Mouse (Mus musculus): ENCODE measurements around the gene Zfp536. TPM values are rescaled to one million over a fixed set of nuclear protein-coding genes. Genes with fewer than 3 reads are reported as not detected.

Zfp536 gene
- polyA plus RNA-seq, 1 experiment from 2014 or later = 45.7 TPM

DNA sequence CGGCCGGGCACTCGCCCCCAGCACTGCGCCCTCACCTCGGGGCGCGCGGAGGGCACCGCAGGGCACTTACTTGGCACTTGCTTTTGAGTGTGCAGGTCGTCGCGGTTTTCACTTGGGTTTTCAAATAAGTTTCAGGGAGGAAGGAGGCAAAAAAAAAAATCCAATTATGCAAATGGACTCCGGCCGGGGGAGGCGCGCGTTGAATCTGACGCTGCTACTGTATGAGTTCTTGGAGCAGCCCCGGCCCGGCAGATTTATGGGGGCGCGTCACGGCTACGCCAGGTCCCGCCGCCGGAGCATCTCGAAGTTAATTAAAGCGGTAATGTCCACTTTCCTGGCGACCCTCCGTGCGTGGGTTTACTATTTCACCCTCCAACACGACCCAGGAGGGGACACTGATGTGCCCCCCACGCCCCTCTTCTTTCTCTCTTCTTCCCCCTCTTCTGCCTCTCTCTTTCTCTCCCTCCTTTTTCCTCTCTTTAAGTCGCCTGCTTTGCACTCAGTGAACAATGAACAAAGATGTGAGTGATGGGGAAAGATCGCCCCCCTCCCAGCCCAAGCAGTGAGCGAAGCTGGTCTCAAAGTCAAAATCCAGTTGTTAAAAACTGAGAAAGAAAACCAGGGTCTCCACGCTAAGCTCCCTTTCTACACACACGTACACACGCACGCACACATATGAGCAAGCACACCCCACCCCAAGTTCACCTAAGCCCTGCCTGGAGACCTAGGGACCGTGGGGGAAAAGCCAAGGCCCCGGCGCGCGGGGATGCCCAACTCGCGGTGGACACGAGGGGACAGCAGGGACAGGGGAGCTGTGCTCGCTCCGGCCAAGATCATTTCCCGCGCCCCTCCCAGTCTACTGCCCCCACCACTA lies 3.7 kb downstream of the Zfp536 start:
- peaks cover 17% of the 10 kb centered on the region for H3K4me1 ChIP-seq (ENCODE audit: control insufficient read depth, insufficient read depth, low read length)
- H3K4me3 ChIP-seq (ENCODE audit: low read depth, low read length) = peak overlapping the region; percentile 65
- WGBS = under 1% methylated on average over 52 of the region's 53 CpGs
- no peaks in the 10 kb centered on the region for H3K27me3 ChIP-seq (ENCODE audit: control insufficient read depth, insufficient read depth, low read length)
- peak; percentile 62 for ATAC-seq (ENCODE audit: low read depth)
- peak overlapping the region; percentile 96 for H3K4me2 ChIP-seq (ENCODE audit: low read depth, low read length)
- no peaks in the 10 kb centered on the region for H3K36me3 ChIP-seq (ENCODE audit: control insufficient read depth, insufficient read depth, low read length)
- H3K9me3 ChIP-seq (ENCODE audit: control insufficient read depth, low read length) = no peaks in the 10 kb centered on the region
- peak overlapping the region; percentile 89 for H3K27ac ChIP-seq (ENCODE audit: low read depth, low read length)
- peak overlapping the region; percentile 72 for H3K9ac ChIP-seq (replicated peaks; ENCODE audit: low read depth, low read length)

DNA sequence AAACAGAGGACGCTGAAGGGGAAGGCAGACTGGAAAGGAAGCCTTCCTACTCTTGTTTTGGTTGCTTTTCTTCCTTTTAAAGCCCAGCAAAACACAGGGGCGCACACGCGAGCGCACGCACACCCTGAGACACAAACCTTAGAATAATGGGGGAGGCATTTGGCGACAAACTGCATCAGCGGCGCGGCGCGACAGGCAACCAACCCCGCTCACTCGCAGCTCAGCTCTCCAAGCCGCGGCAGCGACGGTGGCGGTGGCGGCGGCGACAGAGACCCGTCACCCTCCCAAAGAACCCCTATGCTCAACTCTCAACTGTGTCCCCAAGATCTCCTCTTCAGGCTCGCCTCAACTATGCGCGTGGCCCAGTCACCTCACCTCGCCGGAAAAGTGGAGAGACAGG lies 4.4 kb downstream of the Zfp536 start:
- H3K36me3 ChIP-seq (ENCODE audit: control insufficient read depth, insufficient read depth, low read length) = no peaks in the 10 kb centered on the region
- H3K4me1 ChIP-seq (ENCODE audit: control insufficient read depth, insufficient read depth, low read length) = peaks cover 17% of the 10 kb centered on the region
- peak overlapping the region; percentile 72 for H3K9ac ChIP-seq (replicated peaks; ENCODE audit: low read depth, low read length)
- no peaks in the 10 kb centered on the region for H3K27me3 ChIP-seq (ENCODE audit: control insufficient read depth, insufficient read depth, low read length)
- H3K4me2 ChIP-seq (ENCODE audit: low read depth, low read length) = peak overlapping the region; percentile 96
- H3K4me3 ChIP-seq (ENCODE audit: low read depth, low read length) = peak overlapping the region; percentile 65
- peak overlapping the region; percentile 89 for H3K27ac ChIP-seq (ENCODE audit: low read depth, low read length)
- no peaks in the 10 kb centered on the region for H3K9me3 ChIP-seq (ENCODE audit: control insufficient read depth, low read length)
- ATAC-seq (ENCODE audit: low read depth) = no peak
- under 1% methylated on average over 28 of the region's 28 CpGs for WGBS

DNA sequence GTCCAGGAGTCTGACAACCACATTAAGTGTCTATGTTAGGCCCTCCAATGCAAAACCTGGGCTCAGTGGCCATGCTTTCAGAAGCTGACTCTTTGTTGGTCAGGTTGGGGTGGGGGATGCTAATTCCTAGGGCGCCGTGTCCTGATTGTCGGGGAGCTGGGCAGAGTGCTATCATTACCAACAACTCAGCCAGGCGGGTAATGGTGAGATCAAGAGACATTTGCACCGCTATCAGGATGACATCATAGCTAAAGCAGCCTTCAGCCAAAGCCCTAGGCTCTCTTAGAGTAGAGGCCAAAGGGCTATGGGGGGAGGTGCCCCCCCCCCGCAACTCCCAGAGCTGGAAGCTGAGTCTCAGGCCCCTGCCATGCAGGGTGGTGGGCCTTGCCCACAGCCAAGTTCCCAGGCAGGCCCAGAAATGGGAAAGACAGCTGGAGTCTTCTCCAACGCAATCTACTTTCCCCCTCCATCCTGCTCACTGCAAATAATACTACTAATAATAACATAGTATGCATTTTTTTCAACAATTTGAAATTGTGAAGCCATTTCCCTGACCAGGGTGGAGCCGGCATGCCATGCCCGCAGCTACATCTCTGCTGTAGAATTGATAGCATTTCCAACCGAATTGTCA lies 5.0 kb downstream of the Zfp536 start:
- Histone ChIP-seq H3K36me3 (ENCODE audit: control insufficient read depth, insufficient read depth, low read length) (no peaks in the 10 kb centered on the region), H3K9ac (replicated peaks; ENCODE audit: low read depth, low read length) (peak overlapping the region; percentile 72), H3K4me1 (ENCODE audit: control insufficient read depth, insufficient read depth, low read length) (peaks cover 17% of the 10 kb centered on the region)

DNA sequence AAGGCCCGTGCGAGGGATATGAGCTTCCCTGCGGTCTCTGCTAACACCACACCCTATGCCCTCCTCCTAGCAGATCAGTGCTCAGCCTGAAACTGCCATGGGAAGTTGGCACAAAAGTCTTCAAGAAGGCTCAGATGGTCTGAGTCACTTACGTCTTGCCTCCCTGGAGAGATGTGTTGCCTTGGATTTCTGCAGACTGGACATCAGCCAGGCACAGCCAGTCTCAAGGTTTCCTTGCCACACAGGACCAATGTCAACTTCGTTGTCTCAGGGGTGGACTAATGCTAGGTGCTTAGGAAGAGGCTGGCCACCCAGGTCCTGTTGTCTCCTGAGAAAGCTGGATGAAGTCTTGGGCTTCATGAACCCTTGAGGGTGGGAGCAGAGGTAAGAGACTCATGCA lies 14.6 kb downstream of the Zfp536 start:
- Histone ChIP-seq H3K9ac (replicated peaks; ENCODE audit: low read depth, low read length) (no peak overlapping the region), H3K27me3 (ENCODE audit: control insufficient read depth, insufficient read depth, low read length) (no peaks in the 10 kb centered on the region), H3K9me3 (ENCODE audit: control insufficient read depth, low read length) (no peaks in the 10 kb centered on the region), H3K27ac (ENCODE audit: low read depth, low read length) (no peak overlapping the region), H3K36me3 (ENCODE audit: control insufficient read depth, insufficient read depth, low read length) (no peaks in the 10 kb centered on the region), H3K4me2 (ENCODE audit: low read depth, low read length) (no peak overlapping the region), H3K4me3 (ENCODE audit: low read depth, low read length) (no peak overlapping the region), H3K4me1 (ENCODE audit: control insufficient read depth, insufficient read depth, low read length) (0 out of 2 replicates have a peak, but pooled peaks cover 3% of the 10 kb centered on the region)
- WGBS = 89% methylated on average over 5 of the region's 5 CpGs
- no peak for ATAC-seq (ENCODE audit: low read depth)

More for the DNA sequence above, 5.0 kb downstream of the Zfp536 start:
- no peaks in the 10 kb centered on the region for H3K27me3 ChIP-seq (ENCODE audit: control insufficient read depth, insufficient read depth, low read length)
- peak overlapping the region; percentile 65 for H3K4me3 ChIP-seq (ENCODE audit: low read depth, low read length)
- no peak for ATAC-seq (ENCODE audit: low read depth)
- H3K27ac ChIP-seq (ENCODE audit: low read depth, low read length) = peak overlapping the region; percentile 89; the same call in 1 of the 2 replicates
- peak overlapping the region; percentile 96 for H3K4me2 ChIP-seq (ENCODE audit: low read depth, low read length)
- no peaks in the 10 kb centered on the region for H3K9me3 ChIP-seq (ENCODE audit: control insufficient read depth, low read length)
- 4% methylated on average over 10 of the region's 10 CpGs for WGBS

DNA sequence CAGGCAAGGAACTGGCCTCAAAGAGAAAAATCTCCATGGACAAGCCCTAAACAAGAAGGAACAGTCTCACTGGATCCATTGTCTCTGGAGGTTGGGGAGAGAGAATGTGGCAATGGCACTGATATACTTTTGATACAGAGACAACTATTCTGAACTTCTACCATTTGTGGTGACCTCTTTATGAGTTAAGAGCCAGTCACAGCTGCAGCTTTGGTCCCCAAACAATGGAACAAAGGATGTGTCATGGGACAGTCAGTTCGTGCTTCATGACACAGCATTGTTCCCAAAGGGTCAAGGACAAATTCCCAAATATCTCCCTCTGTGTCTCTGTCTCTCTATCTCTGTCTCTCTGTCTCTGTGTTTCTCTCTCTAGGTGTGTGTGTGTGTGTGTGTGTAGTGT lies 20.4 kb downstream of the Zfp536 start:
- WGBS = 37% methylated on average over 1 of the region's 1 CpGs
- no peaks in the 10 kb centered on the region for H3K4me1 ChIP-seq (ENCODE audit: control insufficient read depth, insufficient read depth, low read length)
- no peak for ATAC-seq (ENCODE audit: low read depth)

DNA sequence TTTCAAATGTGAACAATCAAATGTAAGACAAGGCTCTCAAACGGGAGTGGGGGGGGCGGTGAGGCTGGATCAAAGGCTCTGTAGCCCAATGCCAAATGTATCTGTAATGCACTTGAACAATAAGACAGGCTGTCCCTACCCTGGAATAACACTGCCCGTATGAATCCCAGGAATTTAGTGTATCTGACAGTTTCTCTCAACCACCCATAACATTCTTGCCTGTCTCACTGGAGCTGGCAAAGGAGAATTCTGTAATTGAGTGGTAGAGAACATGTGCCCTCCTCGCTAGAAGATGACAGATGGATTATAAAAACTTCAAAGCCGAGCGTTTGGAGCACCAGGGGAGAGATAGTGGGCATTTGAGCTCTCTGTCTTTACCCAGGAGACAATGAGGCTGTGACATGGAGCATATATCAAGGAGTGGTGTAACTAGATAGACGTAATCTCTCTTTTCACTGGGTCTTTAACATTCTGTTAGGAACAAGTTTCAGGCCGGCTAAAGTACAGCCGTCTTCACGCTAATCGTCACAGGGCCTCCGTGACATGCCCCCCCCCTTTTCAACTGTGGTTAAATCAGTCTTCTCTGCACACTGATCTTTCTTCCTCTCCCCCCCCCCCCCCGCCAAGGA lies 27.2 kb downstream of the Zfp536 start:
- Histone ChIP-seq H3K27ac (ENCODE audit: low read depth, low read length) (no peak overlapping the region), H3K36me3 (ENCODE audit: control insufficient read depth, insufficient read depth, low read length) (no peaks in the 10 kb centered on the region), H3K27me3 (ENCODE audit: control insufficient read depth, insufficient read depth, low read length) (no peaks in the 10 kb centered on the region), H3K9ac (replicated peaks; ENCODE audit: low read depth, low read length) (no peak overlapping the region), H3K9me3 (ENCODE audit: control insufficient read depth, low read length) (no peaks in the 10 kb centered on the region), H3K4me1 (ENCODE audit: control insufficient read depth, insufficient read depth, low read length) (peaks cover 18% of the 10 kb centered on the region), H3K4me3 (ENCODE audit: low read depth, low read length) (no peak overlapping the region), H3K4me2 (ENCODE audit: low read depth, low read length) (no peak overlapping the region)
- ATAC-seq (ENCODE audit: low read depth) = 0 out of 2 replicates have a peak, but pooled peaks have one; percentile 7
- WGBS = 7% methylated on average over 12 of the region's 13 CpGs

More for the DNA sequence above, 20.4 kb downstream of the Zfp536 start:
- Histone ChIP-seq H3K27me3 (ENCODE audit: control insufficient read depth, insufficient read depth, low read length) (no peaks in the 10 kb centered on the region), H3K4me2 (ENCODE audit: low read depth, low read length) (no peak overlapping the region), H3K36me3 (ENCODE audit: control insufficient read depth, insufficient read depth, low read length) (no peaks in the 10 kb centered on the region), H3K9ac (replicated peaks; ENCODE audit: low read depth, low read length) (no peak overlapping the region), H3K9me3 (ENCODE audit: control insufficient read depth, low read length) (no peaks in the 10 kb centered on the region), H3K27ac (ENCODE audit: low read depth, low read length) (no peak overlapping the region), H3K4me3 (ENCODE audit: low read depth, low read length) (no peak overlapping the region)

DNA sequence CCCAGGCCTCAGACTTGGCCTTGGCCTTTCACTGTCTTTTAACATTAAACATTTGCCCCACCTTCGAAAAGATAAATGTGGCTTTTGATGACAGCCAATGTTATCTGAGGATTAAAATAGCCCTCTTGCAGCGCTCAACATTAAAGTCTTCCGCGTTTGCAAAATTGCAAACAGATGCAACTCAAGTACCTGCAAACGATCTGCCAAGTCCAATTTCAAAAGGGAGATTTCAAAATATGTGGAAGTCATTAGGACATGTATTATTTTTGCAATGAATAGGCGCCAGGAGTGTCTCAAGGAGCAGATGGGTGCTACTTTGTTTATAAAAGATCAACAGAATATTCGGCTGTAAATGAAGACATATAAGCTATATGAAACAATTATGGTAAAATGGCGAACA lies 30.1 kb downstream of the Zfp536 start:
- WGBS = 79% methylated on average over 8 of the region's 8 CpGs
- H3K27ac ChIP-seq (ENCODE audit: low read depth, low read length) = no peak overlapping the region
- no peak for ATAC-seq (ENCODE audit: low read depth)

DNA sequence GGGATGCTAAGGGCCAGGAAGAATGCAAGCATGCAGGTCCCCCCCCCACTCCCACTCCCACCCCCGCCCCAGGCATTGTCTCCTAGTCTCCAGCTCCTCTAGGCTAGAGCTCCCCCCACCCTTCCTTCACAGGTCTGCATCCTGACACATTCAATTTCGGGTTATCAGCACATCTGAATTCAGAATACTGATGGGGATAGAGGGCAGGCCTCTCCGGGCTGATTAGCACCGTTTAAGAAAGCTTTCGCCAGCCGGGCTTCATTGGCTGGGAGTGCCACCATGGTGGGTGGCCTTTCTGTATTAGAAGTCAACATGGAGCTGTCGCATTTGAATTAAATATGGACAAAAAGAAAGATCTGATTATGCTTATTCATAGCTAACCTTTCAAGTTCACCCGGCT lies 36.2 kb downstream of the Zfp536 start:
- no peak for ATAC-seq (ENCODE audit: low read depth)

More for the DNA sequence above, 30.1 kb downstream of the Zfp536 start:
- H3K36me3 ChIP-seq (ENCODE audit: control insufficient read depth, insufficient read depth, low read length) = no peaks in the 10 kb centered on the region
- H3K27me3 ChIP-seq (ENCODE audit: control insufficient read depth, insufficient read depth, low read length) = no peaks in the 10 kb centered on the region
- no peak overlapping the region for H3K4me3 ChIP-seq (ENCODE audit: low read depth, low read length)
- H3K4me2 ChIP-seq (ENCODE audit: low read depth, low read length) = no peak overlapping the region
- no peaks in the 10 kb centered on the region for H3K9me3 ChIP-seq (ENCODE audit: control insufficient read depth, low read length)
- peaks cover 18% of the 10 kb centered on the region for H3K4me1 ChIP-seq (ENCODE audit: control insufficient read depth, insufficient read depth, low read length)
- no peak overlapping the region for H3K9ac ChIP-seq (replicated peaks; ENCODE audit: low read depth, low read length)

DNA sequence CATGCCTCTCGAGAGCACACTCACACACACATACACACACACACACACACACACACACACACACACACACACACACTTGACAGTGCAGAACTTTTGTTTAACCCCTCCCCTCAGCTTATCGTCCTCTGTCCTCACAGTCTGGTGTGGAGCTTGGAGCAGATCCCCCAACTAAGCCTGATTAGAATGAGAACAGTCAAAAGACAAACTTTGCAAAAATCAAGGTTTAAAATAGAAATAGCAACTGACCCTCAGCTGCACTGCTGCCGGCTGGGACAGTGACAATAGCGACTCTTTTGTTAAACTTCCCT lies 37.1 kb downstream of the Zfp536 start:
- Histone ChIP-seq H3K4me1 (ENCODE audit: control insufficient read depth, insufficient read depth, low read length) (peaks cover 20% of the 10 kb centered on the region), H3K9me3 (ENCODE audit: control insufficient read depth, low read length) (no peaks in the 10 kb centered on the region), H3K4me3 (ENCODE audit: low read depth, low read length) (no peak overlapping the region), H3K27me3 (ENCODE audit: control insufficient read depth, insufficient read depth, low read length) (no peaks in the 10 kb centered on the region), H3K27ac (ENCODE audit: low read depth, low read length) (no peak overlapping the region), H3K4me2 (ENCODE audit: low read depth, low read length) (no peak overlapping the region), H3K36me3 (ENCODE audit: control insufficient read depth, insufficient read depth, low read length) (no peaks in the 10 kb centered on the region), H3K9ac (replicated peaks; ENCODE audit: low read depth, low read length) (no peak overlapping the region)
- no peak for ATAC-seq (ENCODE audit: low read depth)
- WGBS = 12% methylated on average over 4 of the region's 4 CpGs

More for the DNA sequence above, 36.2 kb downstream of the Zfp536 start:
- no peaks in the 10 kb centered on the region for H3K27me3 ChIP-seq (ENCODE audit: control insufficient read depth, insufficient read depth, low read length)
- WGBS = 39% methylated on average over 8 of the region's 8 CpGs
- peaks cover 19% of the 10 kb centered on the region for H3K4me1 ChIP-seq (ENCODE audit: control insufficient read depth, insufficient read depth, low read length)
- H3K9ac ChIP-seq (replicated peaks; ENCODE audit: low read depth, low read length) = no peak overlapping the region
- H3K4me3 ChIP-seq (ENCODE audit: low read depth, low read length) = no peak overlapping the region
- no peak overlapping the region for H3K4me2 ChIP-seq (ENCODE audit: low read depth, low read length)
- no peaks in the 10 kb centered on the region for H3K36me3 ChIP-seq (ENCODE audit: control insufficient read depth, insufficient read depth, low read length)
- no peaks in the 10 kb centered on the region for H3K9me3 ChIP-seq (ENCODE audit: control insufficient read depth, low read length)
- no peak overlapping the region for H3K27ac ChIP-seq (ENCODE audit: low read depth, low read length)

Measured in neural tube, embryonic 14.5 days (tissue).